Mouse (Mus musculus) left cerebral cortex, postnatal 25 days (tissue): ENCODE measurements around the gene Fkbp8. TPM values are rescaled to one million over a fixed set of nuclear protein-coding genes. Genes with fewer than 3 reads are reported as not detected.

Experiments
- DNase-seq, 2 experiments: peaks; one replicate each; pipeline ENCODE4 v3.0.0; 2022; ENCODE audit warnings: low spot score in 2 of 2, mixed read lengths in 1 of 2
- intact Hi-C: fragments of 180-260 bp; cut with DNase I; formaldehyde crosslinking; loops from one replicate; pipeline ENCODE4 v1.15.1; 2025
- total RNA-seq, 2 experiments: library from RNA; stranded (reverse); gene quantifications; 2 replicates each; pipeline ENCODE4 v1.2.3; 2021

The Fkbp8 gene
- total RNA-seq, 2 experiments from 2014 or later = 403 TPM

GRCm38 (mm10) chr8:70574915-70575314 lies 47.4 kb downstream of the Fkbp8 start:
- DNase-seq = peak in 1 of 2 experiments; percentile 57
- intact Hi-C loops = no loop called here

- intact Hi-C loops = no loop called here
- DNase-seq = no peak
Measured at GRCm38 (mm10) chr8:70577207-70577606, 49.7 kb downstream of the Fkbp8 start.

GRCm38 (mm10) chr8:70583476-70584387 lies 56.2 kb downstream of the Fkbp8 start:
- peak in 1 of 2 experiments; percentile 20 for DNase-seq
- intact Hi-C loops = loop anchor here (2.0 kb wide), 1 partner anchor 23 kb away; no protein-coding TSS in a partner anchor

GRCm38 (mm10) chr8:70584606-70585257 lies 57.2 kb downstream of the Fkbp8 start:
- intact Hi-C loops = loop anchor here (2.0 kb wide), 1 partner anchor 24 kb away; no protein-coding TSS in a partner anchor

More at GRCm38 (mm10) chr8:70584606-70585257, 57.2 kb downstream of the Fkbp8 start:
- no peak for DNase-seq

Other genes starting within 250 kb of the Fkbp8 start
- gene Homer3, start 244.9 kb upstream of the Fkbp8 start, total RNA-seq = 1 to 10 TPM; 6.5 to 9.2 TPM
- gene Ddx49, start 225.2 kb upstream of the Fkbp8 start, total RNA-seq = 10 to 100 TPM; 42.3 to 42.5 TPM
- gene Cope, start 225.2 kb upstream of the Fkbp8 start, total RNA-seq = 100 to 1,000 TPM; 123 to 125 TPM
- gene Cers1, start 211.9 kb upstream of the Fkbp8 start, total RNA-seq = 100 to 1,000 TPM; 105 to 111 TPM
- 10 to 100 TPM; 17.7 to 18.9 TPM for gene Gdf1, start 197.9 kb upstream of the Fkbp8 start, total RNA-seq
- 10 to 100 TPM; 58.2 to 61.6 TPM for gene Upf1, start 174.4 kb upstream of the Fkbp8 start, total RNA-seq
- gene Comp, start 154.2 kb upstream of the Fkbp8 start, total RNA-seq = under 1 TPM; 0.23 to 0.48 TPM
- 100 to 1,000 TPM; 120 to 139 TPM for gene Crtc1, start 88.1 kb upstream of the Fkbp8 start, total RNA-seq
- 10 to 100 TPM; 40.3 to 44.2 TPM for gene Klhl26, start 50.8 kb upstream of the Fkbp8 start, total RNA-seq
- 100 to 1,000 TPM; 264 to 286 TPM for gene Tmem59l, start 40.4 kb upstream of the Fkbp8 start, total RNA-seq
- gene Crlf1, start 34.6 kb upstream of the Fkbp8 start, total RNA-seq = 1 to 10 TPM; 2.3 to 3.5 TPM
- 100 to 1,000 TPM; 104 TPM for gene Rex1bd, start 21.0 kb upstream of the Fkbp8 start, total RNA-seq
- gene Uba52, start 16.9 kb upstream of the Fkbp8 start, total RNA-seq = 100 to 1,000 TPM; 886 to 927 TPM
- gene Kxd1, start 232 bp downstream of the Fkbp8 start, total RNA-seq = 10 to 100 TPM; 43.1 to 47.7 TPM
- gene Ell, start 11.7 kb downstream of the Fkbp8 start, total RNA-seq = 10 to 100 TPM; 15.1 to 17.7 TPM
- 10 to 100 TPM; 51.9 to 52.1 TPM for gene Isyna1, start 66.6 kb downstream of the Fkbp8 start, total RNA-seq
- 100 to 1,000 TPM; 242 to 257 TPM for gene Ssbp4, start 81.1 kb downstream of the Fkbp8 start, total RNA-seq
- gene Lrrc25, start 88.4 kb downstream of the Fkbp8 start, total RNA-seq = 1 to 10 TPM in 1 of 2 experiments, under 1 TPM in 1; 0.37 to 1.2 TPM
- gene Gdf15, start 104.7 kb downstream of the Fkbp8 start, total RNA-seq = not detected
- gene Pgpep1, start 132.7 kb downstream of the Fkbp8 start, total RNA-seq = 10 to 100 TPM; 12.7 to 18.1 TPM
- gene Lsm4, start 145.5 kb downstream of the Fkbp8 start, total RNA-seq = 10 to 100 TPM; 62.9 to 63.5 TPM
- gene Jund, start 171.2 kb downstream of the Fkbp8 start, total RNA-seq = 100 to 1,000 TPM; 209 to 225 TPM
- under 1 TPM; 0.18 to 0.30 TPM for gene Iqcn, start 175.7 kb downstream of the Fkbp8 start, total RNA-seq
- not detected for gene Gm3336, start 190.8 kb downstream of the Fkbp8 start, total RNA-seq
- 1 to 10 TPM; 1.6 to 1.7 TPM for gene Pde4c, start 196.0 kb downstream of the Fkbp8 start, total RNA-seq
- gene Rab3a, start 227.0 kb downstream of the Fkbp8 start, total RNA-seq = 100 to 1,000 TPM; 830 to 904 TPM
- 10 to 100 TPM; 34.5 to 43.2 TPM for gene Mpv17l2, start 233.2 kb downstream of the Fkbp8 start, total RNA-seq
- 100 to 1,000 TPM; 150 to 152 TPM for gene Pik3r2, start 249.0 kb downstream of the Fkbp8 start, total RNA-seq